Mouse (Mus musculus) kidney, adult 2 months (tissue): ENCODE results near the gene Myo18b.

ENCODE experiments used
- CTCF ChIP-seq: fragments of 200-500 bp; conservative IDR thresholded peaks from 2 replicates; pipeline ENCODE4 v1.5.1; 2011; ENCODE audit warnings: low read depth, mild to moderate bottlenecking, control low read depth, low read length, moderate library complexity, mixed read lengths; ENCODE audit not compliant: insufficient read depth, insufficient read length
- POLR2A ChIP-seq: fragments of 200-500 bp; IDR thresholded peaks from one replicate; pipeline ENCODE4 v1.6.1; 2011; ENCODE audit warnings: low read depth, low read length, control low read depth

GRCm38 (mm10) chr5:112643533-112644272 lies 252.5 kb downstream of the Myo18b start:
- TF ChIP-seq POLR2A: no peak
- TF ChIP-seq CTCF: no peak
